Mouse (Mus musculus) hindbrain, embryonic 15.5 days (tissue): ENCODE measurements around the gene Btbd16. TPM values are rescaled to one million over a fixed set of nuclear protein-coding genes. Genes with fewer than 3 reads are reported as not detected.

ENCODE experiments used
- polyA plus RNA-seq: library from polyadenylated mRNA; unstranded; fragments of >200 nt; fragmentation: Nextera tagmentation; extraction: Ambion mirVana; gene quantifications from 2 replicates; pipeline ENCODE4 v1.2.1, GENCODE M21; 2015

Btbd16 gene
- polyA plus RNA-seq, 1 experiment from 2014 or later = not detected

Other genes with a start within 250 kb of the Btbd16 start
- gene Nsmce4a, start 201.0 kb upstream of the Btbd16 start, polyA plus RNA-seq = 81.4 and 86.2 TPM in 2 replicates
- gene Tacc2, start 196.6 kb upstream of the Btbd16 start, polyA plus RNA-seq = 62.1 and 65.3 TPM in 2 replicates
- 59.9 and 60.6 TPM in 2 replicates for gene Plekha1, start 91.7 kb downstream of the Btbd16 start, polyA plus RNA-seq
- 19.9 and 22.2 TPM in 2 replicates for gene Htra1, start 162.0 kb downstream of the Btbd16 start, polyA plus RNA-seq